27 mouse cellular contexts compared by ENCODE assay signal in the genomic region with DNA sequence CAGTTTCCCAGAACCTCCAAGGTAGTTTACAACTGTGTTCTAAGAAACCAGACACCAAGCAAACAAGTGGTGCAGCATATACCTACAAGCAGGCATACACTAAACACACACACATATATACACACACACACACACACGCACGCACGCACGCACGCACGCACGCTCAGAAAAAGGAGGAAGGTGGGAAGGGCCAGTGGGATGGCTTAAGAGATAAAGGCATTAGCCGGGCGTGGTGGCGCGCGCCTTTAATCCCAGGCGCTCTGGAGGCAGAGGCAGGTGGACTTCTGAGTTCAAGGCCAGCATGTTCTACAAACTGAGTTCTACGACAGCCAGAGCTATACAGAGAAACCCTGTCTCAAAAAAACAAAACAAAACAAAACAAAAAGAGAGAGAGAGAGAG. TPM values are rescaled to one million over a fixed set of nuclear protein-coding genes. Genes with fewer than 3 reads are reported as not detected.
DNase-seq lines count a peak whose midpoint lies in the region; ATAC-seq lines count a peak whose summit lies in the region.
"Had no signal": no experiment of that assay in that cellular context is flagged by ENCODE, and none has a peak within 500 bp of the region (broad histone marks: within the 10 kb centered on the region; RNA-seq: fewer than 3 reads in every experiment).

No protein-coding gene starts in this region.

- H3K4me1 ChIP-seq in liver, embryonic 13.5 days (replicated peaks) = peaks cover 42% of the 10 kb centered on the region

- ATAC-seq in liver, embryonic 13.5 days (ENCODE audit: low read depth) = peak; percentile 82
- peak; percentile 77 for ATAC-seq in megakaryocyte-erythroid progenitor cell, adult 5-6 weeks (replicated peaks; ENCODE audit: low FRiP score, low TSS enrichment, poor library complexity, severe bottlenecking)
- ATAC-seq in monocyte, adult 5-6 weeks (replicated peaks; ENCODE audit: insufficient number of reproducible peaks, low FRiP score, low TSS enrichment, poor library complexity, severe bottlenecking) = no peak
- ATAC-seq: forebrain, embryonic 16.5 days; midbrain, embryonic 15.5 days; Patski had no signal

- no peaks in the 10 kb centered on the region for H3K27me3 ChIP-seq in liver, embryonic 13.5 days
- H3K27me3 ChIP-seq: midbrain, embryonic 15.5 days; Patski had no signal

- WGBS in liver, embryonic 13.5 days (ENCODE audit: insufficient replicate concordance) = 27% methylated on average over 14 of the region's 14 CpGs

- no peaks in the 10 kb centered on the region for H3K9me3 ChIP-seq in liver, embryonic 13.5 days (replicated peaks)
- H3K9me3 ChIP-seq: G1E; midbrain, embryonic 15.5 days had no signal

- peaks cover 15% of the 10 kb centered on the region for H3K36me3 ChIP-seq in liver, embryonic 13.5 days

- DNase-seq in ES-CJ7 (ENCODE audit: low read depth, low spot score) (peak; percentile 63), ZHBTc4 (ENCODE audit: low read depth, low spot score) (peak; percentile 85)
- DNase-seq in liver, embryonic 13.5 days = no peak
- no peak for DNase-seq in gastrocnemius, adult 8-10 months (ENCODE audit: low spot score in 2 of 2)
- DNase-seq in kidney, postnatal 4 days = no peak
- DNase-seq: adrenal gland, postnatal 14 days; cerebellum, adult 8-10 months; gastrocnemius, postnatal 14 days; heart, adult 18-20 months; heart, postnatal 4 days; kidney, adult 8-10 months; kidney, postnatal 14 days; layer of hippocampus, postnatal 36 days; lung, adult 18-20 months; lung, postnatal 10 days; right cerebral cortex, adult 18-20 months; right cerebral cortex, postnatal 4 days; thymus, postnatal 36 days had no signal

- H3K4me3 ChIP-seq in liver, embryonic 13.5 days (replicated peaks) = no peak overlapping the region
- H3K4me3 ChIP-seq: layer of hippocampus, adult 2 months; midbrain, embryonic 15.5 days; myocyte had no signal

- H3K27ac ChIP-seq in liver, embryonic 13.5 days = no peak overlapping the region; the same call in 1 of the 2 replicates
- H3K27ac ChIP-seq: hindbrain, embryonic 14.5 days; layer of hippocampus, adult 2 months; midbrain, embryonic 15.5 days had no signal

- peak overlapping the region; percentile 32 for H3K4me2 ChIP-seq in liver, embryonic 13.5 days
- H3K4me2 ChIP-seq: hindbrain, embryonic 14.5 days; midbrain, embryonic 15.5 days had no signal

- peak overlapping the region; percentile 11; the same call in 1 of the 2 replicates for H3K9ac ChIP-seq in liver, embryonic 13.5 days
- H3K9ac ChIP-seq: hindbrain, embryonic 14.5 days; midbrain, embryonic 15.5 days had no signal

RNA-seq across cellular contexts. Expression of a gene that starts 9.5 kb away (rescaled TPM):
- 79.7 and 93.4 TPM in 2 replicates for polyA plus RNA-seq in liver, embryonic 13.5 days (2015; fragmentation: Nextera tagmentation; extraction: Ambion mirVana)
- total RNA-seq in megakaryocyte-erythroid progenitor cell, adult 5-6 weeks (2014; fragmentation: Nextera tagmentation) = 58.2 and 67.8 TPM in 2 replicates
- 89.5 and 117 TPM in 2 replicates for total RNA-seq in megakaryocyte-erythroid progenitor cell, adult 5-6 weeks (2017)
- 10 to 100 TPM; 53.3 to 63.2 (median 60.7) TPM for total RNA-seq in gastrocnemius, adult 8-10 months (2022)
- total RNA-seq in monocyte, adult 5-6 weeks (2017) = 133 to 155 TPM (median 141 TPM) in 3 replicates

RNA-seq across cellular contexts. Expression of a gene that starts 30.4 kb away (rescaled TPM):
- polyA plus RNA-seq in liver, embryonic 13.5 days (2015; fragmentation: Nextera tagmentation; extraction: Ambion mirVana) = 0.17 and 0.21 TPM in 2 replicates
- total RNA-seq in megakaryocyte-erythroid progenitor cell, adult 5-6 weeks (2014; fragmentation: Nextera tagmentation) = not detected in 2 replicates
- total RNA-seq in megakaryocyte-erythroid progenitor cell, adult 5-6 weeks (2017) = 0.14 and 0.72 TPM in 2 replicates
- 1 to 10 TPM; 4.2 to 7.5 (median 5.7) TPM for total RNA-seq in gastrocnemius, adult 8-10 months (2022)
- total RNA-seq in monocyte, adult 5-6 weeks (2017) = 0.48 to 1.3 TPM in 2 of 3 replicates, not detected in the other

Comparison
In these comparisons a context has a peak if more than half of its experiments do, and no peak if none do; other contexts are left out.
1. DNase-seq: peak in ES-CJ7 (single experiment) and ZHBTc4 (single experiment); none in liver, embryonic 13.5 days (single experiment), gastrocnemius, adult 8-10 months (0 of 2) and kidney, postnatal 4 days (0 of 2).